Mouse (Mus musculus) CH12.LX (cell line): ENCODE results near the gene Fbf1.

ENCODE experiments used
- BHLHE40 ChIP-seq: IDR thresholded peaks from 2 replicates; pipeline ENCODE4 v1.6.1; 2011; ENCODE audit warnings: mild to moderate bottlenecking, low read depth, low read length, improper control_type of control experiment
- CTCF ChIP-seq, 2 experiments: IDR thresholded peaks in 1 of 2; conservative IDR thresholded peaks in 1 of 2; 2 replicates each; pipeline ENCODE4 v1.5.1; 2011 to 2012; ENCODE audit warnings: low read depth in 2 of 2, low read length in 2 of 2, improper control_type of control experiment in 1 of 2, inconsistent platforms in 1 of 2, mild to moderate bottlenecking in 1 of 2, moderate library complexity in 1 of 2
- ELF1 ChIP-seq: IDR thresholded peaks from 2 replicates; pipeline ENCODE4 v1.6.1; 2014; ENCODE audit warnings: low read depth, mild to moderate bottlenecking, inconsistent platforms, low read length, improper control_type of control experiment
- JUND ChIP-seq: conservative IDR thresholded peaks from 2 replicates; pipeline ENCODE4 v1.6.1; 2011; ENCODE audit warnings: low read depth, low read length, improper control_type of control experiment
- PAX5 ChIP-seq: IDR thresholded peaks from 2 replicates; pipeline ENCODE4 v1.6.1; 2012; ENCODE audit warnings: low read length, inconsistent platforms, mixed read lengths
- POLR2A ChIP-seq: IDR thresholded peaks from 2 replicates; pipeline ENCODE4 v1.6.1; 2011; ENCODE audit warnings: low read depth, mild to moderate bottlenecking, improper control_type of control experiment, low read length
- SIN3A ChIP-seq: IDR thresholded peaks from 2 replicates; pipeline ENCODE4 v1.6.1; 2012; ENCODE audit warnings: low read length, improper control_type of control experiment, inconsistent platforms
- USF2 ChIP-seq: conservative IDR thresholded peaks from 2 replicates; pipeline ENCODE4 v1.6.1; 2011; ENCODE audit warnings: low read depth, low read length, improper control_type of control experiment

GRCm38 (mm10) chr11:116174775-116175448, 6.9 kb upstream of the Fbf1 start:
- TF ChIP-seq CTCF (conservative IDR thresholded peaks at IDR 0.05 in 1 of 2, IDR thresholded peaks at IDR 0.05 in 1 of 2; ENCODE audit: low read depth in 2 of 2, low read length in 2 of 2) (no peak), PAX5 (no peak), POLR2A (no peak), ELF1 (no peak), BHLHE40 (no peak), SIN3A (no peak), USF2 (no peak), JUND (no peak)
